12 mouse cellular contexts compared by ENCODE assay signal in the genomic region with DNA sequence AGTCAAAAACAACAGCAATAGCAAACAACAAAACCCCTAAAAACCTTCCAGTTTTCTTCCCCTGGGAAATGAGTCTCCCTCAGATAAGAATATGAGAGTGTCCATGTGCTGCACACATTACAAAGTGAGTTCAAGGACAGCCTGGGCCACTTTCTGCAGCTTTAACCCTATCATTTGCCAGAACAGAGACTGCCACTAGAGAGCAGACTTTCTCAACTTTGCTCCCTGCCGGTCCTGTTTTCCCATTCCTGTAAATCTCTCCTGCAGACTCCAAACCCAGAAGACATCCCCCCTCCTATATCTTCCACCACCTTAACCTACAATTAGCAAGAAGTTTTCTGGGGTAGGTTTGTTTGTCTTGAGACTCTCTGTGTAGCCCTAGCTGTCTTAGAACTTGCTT. TPM values are rescaled to one million over a fixed set of nuclear protein-coding genes. Genes with fewer than 3 reads are reported as not detected.
DNase-seq lines count a peak whose midpoint lies in the region; ATAC-seq and TF ChIP-seq lines count a peak whose summit lies in the region.
"Had no signal": no experiment of that assay in that cellular context is flagged by ENCODE, and none has a peak within 500 bp of the region (broad histone marks: within the 10 kb centered on the region; RNA-seq: fewer than 3 reads in every experiment).

No protein-coding gene starts in this region.

- no peaks in the 10 kb centered on the region for H3K4me1 ChIP-seq in kidney, postnatal 0 days (replicated peaks; ENCODE audit: insufficient read depth, low read length)
- no peaks in the 10 kb centered on the region for H3K4me1 ChIP-seq in CH12.LX (ENCODE audit: control insufficient read depth in 1 of 2, insufficient read depth in 2 of 2)

- no peaks in the 10 kb centered on the region for H3K27me3 ChIP-seq in kidney, postnatal 0 days (ENCODE audit: insufficient read depth, low read length)
- no peaks in the 10 kb centered on the region for H3K27me3 ChIP-seq in CH12.LX (replicated peaks)
- H3K27me3 ChIP-seq: embryonic facial prominence, embryonic 15.5 days had no signal

- dilution Hi-C loops in CH12.LX (cut with MboI; ENCODE audit: extremely low pct_ligation_motif_present, extremely low pct_unique_long_range_greater_than_20kb, low sequenced_read_pairs): no loop called here

- no peaks in the 10 kb centered on the region for H3K79me2 ChIP-seq in CH12.LX (replicated peaks; ENCODE audit: control insufficient read depth, extremely low read depth, insufficient read depth, poor library complexity, severe bottlenecking)

- no peak overlapping the region for H3K27ac ChIP-seq in kidney, postnatal 0 days
- no peak overlapping the region for H3K27ac ChIP-seq in CH12.LX (ENCODE audit: insufficient read depth, low read depth)
- H3K27ac ChIP-seq: embryonic facial prominence, embryonic 15.5 days had no signal

- peak; percentile 62 for TF ChIP-seq RAD21 in CH12.LX (IDR thresholded peaks at IDR 0.05; ENCODE audit: low read depth, low read length)

- TF ChIP-seq CTCF in kidney, postnatal 0 days (IDR thresholded peaks at IDR 0.05; ENCODE audit: low read depth): peak; percentile 66
- peak; percentile 15 to 72; a peak in 2 of 4 replicates for TF ChIP-seq CTCF in CH12.LX (conservative IDR thresholded peaks at IDR 0.05 in 1 of 2, IDR thresholded peaks at IDR 0.05 in 1 of 2; ENCODE audit: low read depth in 2 of 2, low read length in 2 of 2)

- intact Hi-C loops in left cerebral cortex, postnatal 4 days (cut with DNase I): no loop called here

- no peaks in the 10 kb centered on the region for H3K36me3 ChIP-seq in kidney, postnatal 0 days (ENCODE audit: insufficient read depth, low read length)
- H3K36me3 ChIP-seq in CH12.LX (replicated peaks in 1 of 2; ENCODE audit: control insufficient read depth in 1 of 2, insufficient read depth in 1 of 2, low read length in 1 of 2): peaks cover 0 to 6% of the 10 kb centered on the region in 2 experiments
- H3K36me3 ChIP-seq: embryonic facial prominence, embryonic 15.5 days had no signal

- DNase-seq in embryo, embryonic 10 days (ENCODE audit: low spot score): peak; percentile 20
- DNase-seq in embryo, embryonic 9.5 days (ENCODE audit: extremely low spot score): no peak
- peak; percentile 42 for DNase-seq in kidney, postnatal 0 days (ENCODE audit: low spot score)
- no peak for DNase-seq in kidney, postnatal 14 days
- DNase-seq in CH12.LX (ENCODE audit: extremely low read depth): no peak
- peak; percentile 44 to 62 for DNase-seq in adrenal gland, postnatal 36 days
- no peak for DNase-seq in spleen, postnatal 10 days (ENCODE audit: low spot score in 2 of 2)
- no peak for DNase-seq in left cerebral cortex, postnatal 4 days
- DNase-seq: lung, postnatal 4 days; right cerebral cortex, postnatal 25 days had no signal

- ATAC-seq in kidney, postnatal 0 days (replicated peaks; ENCODE audit: low FRiP score, low read depth): no peak

- H3K9me3 ChIP-seq in kidney, postnatal 0 days (replicated peaks; ENCODE audit: low read length): no peaks in the 10 kb centered on the region
- H3K9me3 ChIP-seq in CH12.LX (replicated peaks; ENCODE audit: low read length): no peaks in the 10 kb centered on the region
- H3K9me3 ChIP-seq: embryonic facial prominence, embryonic 15.5 days had no signal

- in situ Hi-C loops in CH12.LX (cut with MboI; ENCODE audit: low pct_ligation_motif_present, low pct_unique_long_range_greater_than_20kb, low sequenced_read_pairs): no loop called here

- no peak overlapping the region for H3K9ac ChIP-seq in kidney, postnatal 0 days (ENCODE audit: low read depth, low read length)
- H3K9ac ChIP-seq in CH12.LX (ENCODE audit: insufficient read depth, low read depth): no peak overlapping the region
- H3K9ac ChIP-seq: embryonic facial prominence, embryonic 15.5 days had no signal

- no peak for TF ChIP-seq POLR2A in CH12.LX (IDR thresholded peaks at IDR 0.05; ENCODE audit: low read depth, low read length)

- no peak overlapping the region for H3K4me2 ChIP-seq in kidney, postnatal 0 days (ENCODE audit: low read length)
- H3K4me2 ChIP-seq in CH12.LX (ENCODE audit: insufficient read depth, low read depth, poor library complexity, severe bottlenecking): no peak overlapping the region
- H3K4me2 ChIP-seq: embryonic facial prominence, embryonic 15.5 days had no signal

- 7% methylated on average over 1 of the region's 1 CpGs for WGBS in kidney, postnatal 0 days

- no peak for TF ChIP-seq EP300 in CH12.LX (IDR thresholded peaks at IDR 0.05; ENCODE audit: low read length)

- H3K4me3 ChIP-seq in kidney, postnatal 0 days (replicated peaks; ENCODE audit: low read depth, low read length): no peak overlapping the region
- no peak overlapping the region for H3K4me3 ChIP-seq in CH12.LX (replicated peaks in 1 of 3; ENCODE audit: low read depth in 2 of 3, low read length in 2 of 3, poor library complexity in 1 of 3)
- H3K4me3 ChIP-seq: embryonic facial prominence, embryonic 15.5 days had no signal

TF ChIP-seq in CH12.LX, 34 proteins besides CTCF, POLR2A, EP300 and RAD21:
- TF ChIP-seq CHD1 (IDR thresholded peaks at IDR 0.05; ENCODE audit: low read depth, low read length) (no peak), SMC3 (IDR thresholded peaks at IDR 0.05; ENCODE audit: low read depth, low read length) (peak; percentile 54)

RNA-seq across cellular contexts. Expression of a gene that starts 5.5 kb away (rescaled TPM):
- polyA plus RNA-seq in kidney, postnatal 0 days (2015; fragmentation: Nextera tagmentation; extraction: Ambion mirVana): 11.4 and 12.8 TPM in 2 replicates
- total RNA-seq in CH12.LX (2012; rRNA removed) (0.84 and 1.4 TPM in 2 replicates), CH12.LX (2014; rRNA removed) (0.17 TPM in 1 of 2 replicates, not detected in the other)
- polyA plus RNA-seq in CH12.LX (2012; ENCODE audit: insufficient read length, low read depth): 0.31 and 0.41 TPM in 2 replicates
- 1 to 10 TPM; 8.5 to 9.2 TPM for total RNA-seq in adrenal gland, postnatal 36 days (2021)
- 10 to 100 TPM in 1 of 2 experiments, 1 to 10 TPM in 1; 7.9 to 10.4 TPM for total RNA-seq in left cerebral cortex, postnatal 4 days (2021)

RNA-seq across cellular contexts. Expression of a gene that starts 12.3 kb away (rescaled TPM):
- 42.2 and 43.9 TPM in 2 replicates for polyA plus RNA-seq in kidney, postnatal 0 days (2015; fragmentation: Nextera tagmentation; extraction: Ambion mirVana)
- 19.2 and 22.5 TPM in 2 replicates for total RNA-seq in CH12.LX (2012; rRNA removed)
- 21.6 and 26.7 TPM in 2 replicates for total RNA-seq in CH12.LX (2014; rRNA removed)
- polyA plus RNA-seq in CH12.LX (2012; ENCODE audit: insufficient read length, low read depth): 24.9 and 31.0 TPM in 2 replicates
- 10 to 100 TPM; 21.5 to 24.7 TPM for total RNA-seq in adrenal gland, postnatal 36 days (2021)
- total RNA-seq in left cerebral cortex, postnatal 4 days (2021): 10 to 100 TPM; 17.1 to 18.4 TPM

RNA-seq across cellular contexts. Expression of a gene that starts 12.3 kb away (rescaled TPM):
- polyA plus RNA-seq in kidney, postnatal 0 days (2015; fragmentation: Nextera tagmentation; extraction: Ambion mirVana): 49.8 and 54.8 TPM in 2 replicates
- total RNA-seq in CH12.LX (2012; rRNA removed) (60.9 and 62.1 TPM in 2 replicates), CH12.LX (2014; rRNA removed) (59.8 and 60.2 TPM in 2 replicates)
- 56.8 and 61.5 TPM in 2 replicates for polyA plus RNA-seq in CH12.LX (2012; ENCODE audit: insufficient read length, low read depth)
- total RNA-seq in adrenal gland, postnatal 36 days (2021): 10 to 100 TPM; 41.2 to 47.5 TPM
- 10 to 100 TPM; 28.6 to 30.7 TPM for total RNA-seq in left cerebral cortex, postnatal 4 days (2021)

RNA-seq across cellular contexts. Expression of a gene that starts 26.1 kb away (rescaled TPM):
- polyA plus RNA-seq in kidney, postnatal 0 days (2015; fragmentation: Nextera tagmentation; extraction: Ambion mirVana): 0.22 and 0.36 TPM in 2 replicates
- total RNA-seq in CH12.LX (2012; rRNA removed) (not detected in 2 replicates), CH12.LX (2014; rRNA removed) (not detected in 2 replicates)
- polyA plus RNA-seq in CH12.LX (2012; ENCODE audit: insufficient read length, low read depth): not detected in 2 replicates
- under 1 TPM; 0.26 to 0.43 TPM for total RNA-seq in adrenal gland, postnatal 36 days (2021)
- total RNA-seq in left cerebral cortex, postnatal 4 days (2021): under 1 TPM in 1 of 2 experiments, not detected in 1; 0.20 TPM
- polyA plus RNA-seq: embryonic facial prominence, embryonic 15.5 days; heart, embryonic 16.5 days had no signal

RNA-seq across cellular contexts. Expression of a gene that starts 27.4 kb away (rescaled TPM):
- 119 and 136 TPM in 2 replicates for polyA plus RNA-seq in kidney, postnatal 0 days (2015; fragmentation: Nextera tagmentation; extraction: Ambion mirVana)
- total RNA-seq in CH12.LX (2012; rRNA removed) (146 and 193 TPM in 2 replicates), CH12.LX (2014; rRNA removed) (206 and 209 TPM in 2 replicates)
- polyA plus RNA-seq in CH12.LX (2012; ENCODE audit: insufficient read length, low read depth): 267 and 277 TPM in 2 replicates
- total RNA-seq in adrenal gland, postnatal 36 days (2021): 10 to 100 TPM; 33.0 to 34.5 TPM
- 10 to 100 TPM; 34.9 to 37.6 TPM for total RNA-seq in left cerebral cortex, postnatal 4 days (2021)

Comparison
In these comparisons a context has a peak if more than half of its experiments do, and no peak if none do; other contexts are left out.
1. DNase-seq: peak in embryo, embryonic 10 days (single experiment), kidney, postnatal 0 days (single experiment) and adrenal gland, postnatal 36 days (2 of 2); none in embryo, embryonic 9.5 days (single experiment), kidney, postnatal 14 days (single experiment), CH12.LX (single experiment), spleen, postnatal 10 days (0 of 2) and left cerebral cortex, postnatal 4 days (single experiment).